Mouse (Mus musculus): ENCODE data around the gene Aup1. TPM values are rescaled to one million over a fixed set of nuclear protein-coding genes. Genes with fewer than 3 reads are reported as not detected.

The Aup1 gene
- polyA plus RNA-seq, 1 experiment = 44.3 TPM

DNA sequence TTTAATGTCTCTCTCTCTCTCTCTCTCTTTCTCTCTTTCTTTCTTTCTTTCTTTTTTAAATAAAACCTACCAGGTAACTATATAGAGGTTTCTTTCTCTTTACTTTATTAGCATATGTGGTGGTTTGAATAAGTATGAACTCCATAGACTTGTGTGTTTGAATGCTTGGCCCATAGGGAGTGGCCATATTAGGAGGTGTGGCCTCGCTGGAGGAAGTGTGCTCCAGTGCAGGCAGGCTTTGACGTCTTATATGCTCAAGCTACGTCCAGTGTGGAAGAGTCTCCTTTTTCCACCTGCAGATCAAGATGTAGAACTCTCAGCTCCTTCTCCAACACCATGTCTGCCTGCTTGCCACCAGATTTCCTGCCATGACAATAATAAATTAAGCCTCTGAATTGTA is 35.3 kb upstream of the Aup1 start:
- Histone ChIP-seq H3K4me3 (ENCODE audit: low read depth, low read length) (no peak overlapping the region), H3K4me1 (ENCODE audit: control insufficient read depth, insufficient read depth, low read length) (no peaks in the 10 kb centered on the region), H3K27me3 (ENCODE audit: control insufficient read depth, insufficient read depth, low read length, poor library complexity, severe bottlenecking) (no peaks in the 10 kb centered on the region), H3K9me3 (replicated peaks; ENCODE audit: control insufficient read depth, insufficient read depth, low read length, poor library complexity, severe bottlenecking) (no peaks in the 10 kb centered on the region), H3K36me3 (ENCODE audit: control insufficient read depth, insufficient read depth, low read length, poor library complexity, severe bottlenecking) (no peaks in the 10 kb centered on the region), H3K27ac (ENCODE audit: insufficient read depth, low read length) (no peak overlapping the region), H3K9ac (ENCODE audit: low read depth, poor library complexity, severe bottlenecking) (no peak overlapping the region)
- TF ChIP-seq CTCF (IDR thresholded peaks at IDR 0.05; ENCODE audit: low read depth, low read length) (no peak), POLR2A (IDR thresholded peaks at IDR 0.05; ENCODE audit: insufficient read depth, low read length) (no peak), EP300 (IDR thresholded peaks at IDR 0.05; ENCODE audit: insufficient read depth, low read depth, low read length) (no peak)

DNA sequence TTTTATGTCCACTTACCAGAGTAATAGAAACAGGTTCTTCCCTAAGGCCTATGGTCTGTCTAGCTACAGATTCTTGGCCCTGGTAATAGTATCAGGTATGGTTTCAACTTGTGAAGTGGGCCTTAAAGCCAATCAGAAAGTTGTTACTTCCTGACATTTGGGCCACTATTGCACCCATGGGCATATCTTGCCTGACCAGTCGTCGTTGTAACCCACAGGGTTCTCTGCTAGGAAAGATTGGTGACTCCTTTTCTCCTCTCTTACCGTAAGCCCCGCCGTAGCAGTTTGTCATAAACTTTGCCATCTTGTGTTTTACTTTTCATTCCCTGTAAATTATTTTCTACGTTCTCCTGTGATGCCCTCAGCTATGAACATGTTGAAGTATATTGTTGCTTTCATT is 34.2 kb upstream of the Aup1 start:
- Histone ChIP-seq H3K36me3 (ENCODE audit: control insufficient read depth, insufficient read depth, low read length, poor library complexity, severe bottlenecking) (no peaks in the 10 kb centered on the region), H3K27me3 (ENCODE audit: control insufficient read depth, insufficient read depth, low read length, poor library complexity, severe bottlenecking) (no peaks in the 10 kb centered on the region), H3K9ac (ENCODE audit: low read depth, poor library complexity, severe bottlenecking) (no peak overlapping the region), H3K27ac (ENCODE audit: insufficient read depth, low read length) (no peak overlapping the region), H3K9me3 (replicated peaks; ENCODE audit: control insufficient read depth, insufficient read depth, low read length, poor library complexity, severe bottlenecking) (no peaks in the 10 kb centered on the region), H3K4me3 (ENCODE audit: low read depth, low read length) (no peak overlapping the region), H3K4me1 (ENCODE audit: control insufficient read depth, insufficient read depth, low read length) (no peaks in the 10 kb centered on the region)
- no peak for TF ChIP-seq CTCF (IDR thresholded peaks at IDR 0.05; ENCODE audit: low read depth, low read length)
- TF ChIP-seq EP300 (IDR thresholded peaks at IDR 0.05; ENCODE audit: insufficient read depth, low read depth, low read length) = no peak
- no peak for TF ChIP-seq POLR2A (IDR thresholded peaks at IDR 0.05; ENCODE audit: insufficient read depth, low read length)

DNA sequence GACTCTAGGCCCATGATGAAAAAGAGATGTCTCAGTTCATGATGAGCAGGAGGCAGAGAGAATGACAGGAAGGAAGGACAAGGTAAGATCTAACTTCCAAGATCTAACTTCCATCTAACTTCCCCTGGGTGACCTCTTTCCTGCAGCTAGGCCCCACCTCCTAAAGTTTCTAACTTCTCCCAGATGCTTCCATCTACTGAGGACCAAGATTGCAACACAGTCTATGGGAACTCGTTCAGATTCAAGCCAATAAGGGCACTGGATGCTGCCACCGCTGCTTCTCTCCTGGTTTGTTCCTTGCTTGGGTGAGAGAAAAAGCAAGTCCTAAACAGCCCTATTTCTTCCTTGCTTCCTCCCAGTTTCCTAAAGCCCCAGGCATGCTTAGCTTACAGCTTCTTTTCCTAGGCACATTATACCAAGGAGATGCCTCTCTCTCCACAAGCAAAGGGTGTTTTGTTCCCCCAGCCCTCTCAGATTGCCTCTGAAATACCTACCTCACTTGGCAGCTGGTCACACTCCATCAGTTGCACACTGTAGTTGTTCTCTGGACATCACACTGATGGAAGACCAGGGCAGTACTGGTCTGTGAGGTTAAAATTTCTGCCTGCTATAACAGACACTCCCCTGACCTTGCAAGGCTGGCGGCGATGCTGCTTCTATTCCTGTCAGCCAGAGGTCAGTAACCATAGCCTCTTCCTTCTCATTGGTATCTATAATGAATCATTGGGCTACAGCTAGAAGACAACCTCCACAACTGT is 33.3 kb upstream of the Aup1 start:
- H3K36me3 ChIP-seq (ENCODE audit: control insufficient read depth, insufficient read depth, low read length, poor library complexity, severe bottlenecking) = no peaks in the 10 kb centered on the region
- H3K9ac ChIP-seq (ENCODE audit: low read depth, poor library complexity, severe bottlenecking) = no peak overlapping the region
- H3K4me1 ChIP-seq (ENCODE audit: control insufficient read depth, insufficient read depth, low read length) = no peaks in the 10 kb centered on the region
- TF ChIP-seq CTCF (IDR thresholded peaks at IDR 0.05; ENCODE audit: low read depth, low read length) (no peak), POLR2A (IDR thresholded peaks at IDR 0.05; ENCODE audit: insufficient read depth, low read length) (no peak), EP300 (IDR thresholded peaks at IDR 0.05; ENCODE audit: insufficient read depth, low read depth, low read length) (no peak)
- H3K27ac ChIP-seq (ENCODE audit: insufficient read depth, low read length) = no peak overlapping the region
- H3K4me3 ChIP-seq (ENCODE audit: low read depth, low read length) = no peak overlapping the region
- H3K9me3 ChIP-seq (replicated peaks; ENCODE audit: control insufficient read depth, insufficient read depth, low read length, poor library complexity, severe bottlenecking) = no peaks in the 10 kb centered on the region
- H3K27me3 ChIP-seq (ENCODE audit: control insufficient read depth, insufficient read depth, low read length, poor library complexity, severe bottlenecking) = no peaks in the 10 kb centered on the region

DNA sequence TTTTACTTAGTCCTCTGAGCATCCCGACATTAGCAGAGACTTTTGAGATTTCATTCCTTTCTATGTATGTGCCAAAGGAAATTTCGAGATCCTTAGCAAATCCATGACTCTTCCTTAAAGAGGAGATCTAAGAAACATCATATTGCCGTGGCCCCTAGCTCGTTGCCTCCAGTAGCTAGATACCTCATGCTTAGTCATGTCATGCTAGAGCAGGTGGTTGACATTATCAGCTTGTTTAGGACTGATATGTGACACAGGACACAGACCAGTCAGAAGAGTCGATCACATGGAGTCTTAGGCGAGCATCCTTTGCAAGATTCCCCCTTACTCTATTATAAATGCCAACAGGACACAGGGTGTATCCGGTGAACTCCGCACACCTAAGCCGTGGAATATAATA is 31.3 kb upstream of the Aup1 start:
- Histone ChIP-seq H3K4me1 (ENCODE audit: control insufficient read depth, insufficient read depth, low read length) (no peaks in the 10 kb centered on the region), H3K9me3 (replicated peaks; ENCODE audit: control insufficient read depth, insufficient read depth, low read length, poor library complexity, severe bottlenecking) (no peaks in the 10 kb centered on the region), H3K36me3 (ENCODE audit: control insufficient read depth, insufficient read depth, low read length, poor library complexity, severe bottlenecking) (no peaks in the 10 kb centered on the region), H3K27me3 (ENCODE audit: control insufficient read depth, insufficient read depth, low read length, poor library complexity, severe bottlenecking) (no peaks in the 10 kb centered on the region), H3K27ac (ENCODE audit: insufficient read depth, low read length) (no peak overlapping the region), H3K4me3 (ENCODE audit: low read depth, low read length) (no peak overlapping the region), H3K9ac (ENCODE audit: low read depth, poor library complexity, severe bottlenecking) (no peak overlapping the region)
- TF ChIP-seq EP300 (IDR thresholded peaks at IDR 0.05; ENCODE audit: insufficient read depth, low read depth, low read length) = no peak
- no peak for TF ChIP-seq POLR2A (IDR thresholded peaks at IDR 0.05; ENCODE audit: insufficient read depth, low read length)
- no peak for TF ChIP-seq CTCF (IDR thresholded peaks at IDR 0.05; ENCODE audit: low read depth, low read length)

DNA sequence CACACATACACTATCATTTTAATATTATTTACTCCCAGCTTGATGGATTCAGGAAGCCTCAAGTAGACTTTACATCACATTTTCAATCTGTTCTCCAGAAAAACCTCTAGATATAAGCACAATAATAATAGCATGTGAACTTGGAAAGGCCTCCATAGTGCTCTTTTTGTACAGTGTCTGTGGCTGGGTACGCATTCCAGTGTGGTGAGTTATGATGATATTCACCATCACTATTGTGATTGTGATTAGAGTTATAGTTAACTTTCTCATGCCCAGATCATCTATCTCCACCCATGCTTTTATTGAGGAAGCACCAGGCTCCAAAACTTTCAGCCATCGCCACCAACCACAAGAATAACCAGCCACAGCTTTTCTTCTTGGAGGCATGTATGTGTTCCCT is 30.5 kb upstream of the Aup1 start:
- no peak overlapping the region for H3K9ac ChIP-seq (ENCODE audit: low read depth, poor library complexity, severe bottlenecking)
- TF ChIP-seq CTCF (IDR thresholded peaks at IDR 0.05; ENCODE audit: low read depth, low read length) = no peak
- TF ChIP-seq EP300 (IDR thresholded peaks at IDR 0.05; ENCODE audit: insufficient read depth, low read depth, low read length) = no peak
- no peak for TF ChIP-seq POLR2A (IDR thresholded peaks at IDR 0.05; ENCODE audit: insufficient read depth, low read length)
- no peaks in the 10 kb centered on the region for H3K4me1 ChIP-seq (ENCODE audit: control insufficient read depth, insufficient read depth, low read length)
- H3K36me3 ChIP-seq (ENCODE audit: control insufficient read depth, insufficient read depth, low read length, poor library complexity, severe bottlenecking) = no peaks in the 10 kb centered on the region
- H3K27ac ChIP-seq (ENCODE audit: insufficient read depth, low read length) = no peak overlapping the region
- H3K9me3 ChIP-seq (replicated peaks; ENCODE audit: control insufficient read depth, insufficient read depth, low read length, poor library complexity, severe bottlenecking) = no peaks in the 10 kb centered on the region
- no peak overlapping the region for H3K4me3 ChIP-seq (ENCODE audit: low read depth, low read length)
- no peaks in the 10 kb centered on the region for H3K27me3 ChIP-seq (ENCODE audit: control insufficient read depth, insufficient read depth, low read length, poor library complexity, severe bottlenecking)

DNA sequence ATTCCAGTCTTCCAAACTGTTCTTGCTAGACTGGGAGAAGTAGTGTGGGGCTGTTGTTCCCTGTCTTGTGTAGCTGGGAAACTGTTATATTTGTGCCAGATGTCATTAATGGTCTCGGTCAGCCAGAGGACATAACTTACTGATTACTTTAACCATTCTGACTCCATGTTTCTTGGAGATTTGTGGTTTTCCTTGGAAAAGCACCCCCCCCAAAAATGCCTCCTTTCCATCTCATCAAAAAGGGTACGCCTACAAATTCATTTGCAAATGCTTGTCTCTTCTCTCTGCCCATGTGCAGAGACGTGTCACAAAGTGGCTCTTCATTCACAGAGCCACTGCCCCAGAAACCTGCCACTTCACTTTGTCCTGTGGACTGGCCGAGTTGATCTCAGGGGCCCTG is 29.9 kb upstream of the Aup1 start:
- Histone ChIP-seq H3K9me3 (replicated peaks; ENCODE audit: control insufficient read depth, insufficient read depth, low read length, poor library complexity, severe bottlenecking) (no peaks in the 10 kb centered on the region), H3K36me3 (ENCODE audit: control insufficient read depth, insufficient read depth, low read length, poor library complexity, severe bottlenecking) (no peaks in the 10 kb centered on the region), H3K27me3 (ENCODE audit: control insufficient read depth, insufficient read depth, low read length, poor library complexity, severe bottlenecking) (no peaks in the 10 kb centered on the region), H3K4me3 (ENCODE audit: low read depth, low read length) (no peak overlapping the region), H3K27ac (ENCODE audit: insufficient read depth, low read length) (no peak overlapping the region), H3K4me1 (ENCODE audit: control insufficient read depth, insufficient read depth, low read length) (no peaks in the 10 kb centered on the region), H3K9ac (ENCODE audit: low read depth, poor library complexity, severe bottlenecking) (no peak overlapping the region)
- no peak for TF ChIP-seq POLR2A (IDR thresholded peaks at IDR 0.05; ENCODE audit: insufficient read depth, low read length)
- TF ChIP-seq CTCF (IDR thresholded peaks at IDR 0.05; ENCODE audit: low read depth, low read length) = no peak
- TF ChIP-seq EP300 (IDR thresholded peaks at IDR 0.05; ENCODE audit: insufficient read depth, low read depth, low read length) = no peak
